Mouse (Mus musculus): Measurements from ENCODE around the gene Slxl1. TPM values are rescaled to one million over a fixed set of nuclear protein-coding genes. Genes with fewer than 3 reads are reported as not detected.

Gene Slxl1
- not detected for polyA plus RNA-seq (2017; shearing (Covaris generic))

DNA sequence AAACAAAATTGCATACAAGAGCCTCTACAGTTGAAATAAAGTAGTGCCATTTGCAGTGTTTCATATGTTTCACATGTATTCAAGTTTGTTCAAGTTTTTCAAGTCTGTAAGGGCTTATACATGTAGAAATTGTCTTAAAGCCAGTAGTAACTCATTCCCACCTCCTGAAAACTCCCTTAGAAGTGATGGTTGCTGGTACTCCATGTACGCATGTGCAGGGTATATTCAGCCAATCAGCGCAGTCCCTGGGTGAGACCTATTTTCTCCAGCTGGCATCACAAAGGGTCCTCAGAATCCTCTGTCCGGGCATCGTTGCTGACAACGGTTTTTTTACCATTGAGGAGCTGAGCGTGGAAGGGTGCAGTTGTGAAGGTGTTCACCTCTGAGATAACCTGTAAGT is at the start of gene Slxl1:
Slxl1 (plus strand) TSS at position 301 of the 400 bp plus-strand sequence.

